Mouse (Mus musculus) thymus, postnatal 0 days (tissue): Measurements from ENCODE around the gene Stard3. TPM values are rescaled to one million over a fixed set of nuclear protein-coding genes. Genes with fewer than 3 reads are reported as not detected.

ENCODE experiments used
- DNase-seq: peaks from one replicate; pipeline ENCODE4 v3.0.0-alpha.2; 2015; ENCODE audit warnings: low spot score
- polyA plus RNA-seq: library from polyadenylated mRNA; unstranded; fragments of >200 nt; fragmentation: Nextera tagmentation; extraction: Ambion mirVana; gene quantifications from 2 replicates; pipeline ENCODE4 v1.2.1, GENCODE M21; 2015

Stard3 gene
- polyA plus RNA-seq, 1 experiment from 2014 or later = 51.8 TPM

DNA sequence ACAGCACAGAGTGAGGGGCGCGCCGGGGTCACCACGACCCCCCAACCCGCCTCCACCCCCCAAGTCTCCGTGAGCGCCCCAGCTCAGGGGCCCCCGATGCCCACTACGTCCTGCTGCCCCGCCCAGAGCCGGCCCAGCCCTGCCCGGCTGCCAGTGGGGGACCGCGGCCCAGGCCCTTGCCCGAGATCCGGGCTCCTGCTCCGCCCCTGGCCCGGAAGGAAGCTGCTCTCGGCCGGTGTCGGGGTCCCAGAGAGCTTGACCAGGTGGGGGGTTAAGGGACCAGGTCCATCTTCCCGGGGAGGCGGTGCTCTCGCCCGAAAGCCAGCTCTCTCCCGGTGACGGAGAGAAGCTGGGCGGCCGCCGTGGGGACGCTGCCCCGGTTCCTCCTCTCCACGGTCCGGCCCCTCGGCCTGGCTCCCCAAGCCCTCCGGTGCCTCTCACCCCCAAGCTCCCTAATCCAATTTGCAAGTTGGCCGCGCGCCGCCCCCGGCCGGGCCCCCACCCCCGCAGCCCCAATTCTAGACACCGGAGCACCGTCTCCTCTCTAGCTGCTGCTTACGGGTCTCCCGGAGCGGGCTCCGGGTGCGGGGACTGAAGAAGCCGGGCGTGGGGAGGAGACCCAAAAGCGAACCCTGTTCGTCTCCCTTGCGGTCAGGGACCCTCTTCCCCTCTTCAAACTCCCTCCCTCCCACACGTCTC lies 29.6 kb upstream of the Stard3 start:
- no peak for DNase-seq

GRCm38 (mm10) chr11:98329081-98329959 lies 28.8 kb upstream of the Stard3 start, which contains the start of gene Neurod2:
Neurod2 (minus strand) TSS chr11:98329648.
- DNase-seq = no peak

DNA sequence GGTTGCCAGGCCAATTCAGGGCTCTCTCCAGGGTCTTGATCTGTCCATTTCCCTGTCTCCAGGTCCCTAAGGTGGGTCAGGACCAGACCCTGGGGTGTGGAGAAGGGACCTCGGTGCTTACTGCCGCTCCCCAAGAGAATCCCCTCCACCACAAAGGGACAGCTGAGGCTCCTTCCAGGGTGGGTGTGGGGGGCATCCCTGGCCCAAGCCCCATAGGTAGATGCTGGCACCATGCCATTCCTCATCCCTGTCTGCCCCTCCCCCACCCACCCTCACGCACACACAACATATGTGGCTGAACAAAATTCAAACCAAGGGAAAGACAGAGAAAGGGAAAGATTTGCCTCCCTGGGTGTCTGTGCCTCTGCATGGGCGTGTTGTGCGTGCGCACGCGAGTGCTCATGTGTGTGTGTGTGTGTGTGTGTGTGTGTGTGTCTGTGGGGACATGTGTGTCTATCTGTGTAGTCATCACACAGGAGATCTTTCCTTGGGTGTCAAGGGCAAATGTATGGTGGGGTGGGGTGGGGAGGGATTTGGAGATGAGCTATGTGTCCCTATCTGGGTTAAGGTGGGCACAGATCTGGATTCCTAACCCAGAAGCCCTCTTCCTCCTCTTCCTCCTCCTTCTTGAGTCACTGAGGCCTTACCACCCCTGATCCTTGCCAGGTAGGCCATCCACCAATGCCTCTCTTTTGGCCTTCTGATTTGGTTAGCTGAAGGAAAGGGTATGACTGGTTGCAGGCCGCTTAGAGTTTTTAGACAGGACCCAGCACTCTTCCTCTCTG lies 28.0 kb upstream of the Stard3 start:
- DNase-seq = no peak

DNA sequence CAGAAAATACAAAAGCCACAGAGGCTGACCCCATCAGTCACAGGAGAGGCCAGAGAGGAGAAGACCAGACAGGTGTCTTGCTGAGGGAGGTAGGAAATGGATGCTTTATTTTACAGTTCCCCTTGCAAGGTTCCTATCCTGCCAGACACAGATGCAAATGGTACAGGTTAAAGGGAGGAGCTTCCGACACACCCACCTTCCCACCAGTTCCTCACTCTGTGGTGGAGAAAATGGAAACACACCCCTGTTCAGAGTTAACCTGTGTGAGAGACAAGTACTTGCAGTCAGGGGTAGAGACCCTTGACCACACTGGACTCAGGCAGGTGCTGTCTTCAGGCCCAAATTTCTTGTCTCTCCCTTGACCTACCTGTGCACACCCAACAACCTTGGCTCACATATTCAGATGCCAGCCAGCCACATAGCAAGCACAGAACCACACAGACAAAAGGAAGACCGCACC lies 27.4 kb upstream of the Stard3 start:
- no peak for DNase-seq

DNA sequence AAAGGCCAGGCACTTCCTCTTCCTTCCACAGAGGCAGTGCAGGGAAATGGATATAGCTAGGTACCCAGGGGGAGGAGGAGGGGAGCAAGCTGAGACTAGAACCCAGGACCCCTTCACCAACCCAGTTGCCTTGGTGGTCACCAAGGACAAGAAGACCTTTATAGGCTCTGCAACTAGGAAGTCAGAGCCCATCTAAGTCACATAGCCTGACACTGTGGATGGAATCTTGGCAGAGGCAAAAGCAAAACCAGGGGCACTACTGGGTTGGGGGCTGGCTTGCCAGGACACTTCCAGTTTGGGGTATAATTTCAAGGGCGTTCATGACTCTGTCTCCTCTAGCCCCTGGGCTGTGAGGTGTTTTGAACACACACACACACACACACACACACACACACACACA lies 26.8 kb upstream of the Stard3 start:
- no peak for DNase-seq

- no peak for DNase-seq
Observed at GRCm38 (mm10) chr11:98332186-98332585, 26.0 kb upstream of the Stard3 start.

DNA sequence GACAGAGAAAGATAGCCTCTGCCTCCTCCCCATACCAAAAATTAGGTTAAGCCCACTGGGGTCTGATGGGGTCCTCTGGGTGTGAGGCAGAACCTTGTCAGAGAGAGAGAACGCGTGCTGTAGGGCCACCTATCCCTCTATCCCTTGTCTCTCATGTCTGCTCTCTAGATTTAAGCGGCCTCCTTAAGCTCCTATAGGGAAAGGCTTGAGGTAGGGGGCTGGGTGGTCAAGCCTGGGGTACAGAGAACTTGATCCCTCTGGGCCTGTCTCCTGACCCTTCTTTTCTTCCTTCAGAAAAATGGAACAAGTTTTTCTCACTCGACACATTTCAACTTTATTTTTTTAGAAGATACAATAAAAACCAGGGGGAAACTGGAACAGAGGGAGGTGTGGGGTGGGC lies 25.3 kb upstream of the Stard3 start:
- no peak for DNase-seq

GRCm38 (mm10) chr11:98333263-98333696 lies 24.9 kb upstream of the Stard3 start:
- DNase-seq = no peak

GRCm38 (mm10) chr11:98333981-98334741 lies 24.0 kb upstream of the Stard3 start:
- DNase-seq = no peak

GRCm38 (mm10) chr11:98335250-98335649 lies 22.9 kb upstream of the Stard3 start:
- DNase-seq = no peak

GRCm38 (mm10) chr11:98336245-98337107 lies 21.7 kb upstream of the Stard3 start:
- DNase-seq = no peak

DNA sequence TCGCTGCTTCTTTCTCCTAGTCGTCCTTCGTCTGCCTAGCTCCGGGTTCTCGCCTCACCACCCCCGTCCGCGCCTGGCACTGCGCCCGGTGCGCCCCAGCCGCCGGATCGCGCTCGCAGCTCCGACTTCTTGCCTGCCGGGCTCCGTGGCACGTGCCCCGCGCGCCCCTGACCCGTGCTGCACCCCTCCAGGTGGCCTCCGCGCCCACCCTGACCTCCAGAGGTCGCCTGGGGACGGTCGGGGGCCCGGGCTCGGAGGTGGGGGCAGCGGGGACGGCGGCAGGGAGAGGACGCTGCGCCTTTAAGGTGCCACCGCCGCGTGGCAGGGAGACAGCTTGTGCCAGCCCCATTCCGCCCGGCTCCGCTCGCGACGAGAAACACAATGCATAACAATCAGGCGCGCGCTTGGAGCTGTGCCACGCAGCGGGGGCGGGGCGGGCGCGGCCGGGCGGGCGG lies 19.6 kb upstream of the Stard3 start:
- DNase-seq = no peak

- no peak for DNase-seq
Observed at GRCm38 (mm10) chr11:98339071-98339501, 19.1 kb upstream of the Stard3 start.

- no peak for DNase-seq
Observed at GRCm38 (mm10) chr11:98339679-98340287, 18.4 kb upstream of the Stard3 start.

DNA sequence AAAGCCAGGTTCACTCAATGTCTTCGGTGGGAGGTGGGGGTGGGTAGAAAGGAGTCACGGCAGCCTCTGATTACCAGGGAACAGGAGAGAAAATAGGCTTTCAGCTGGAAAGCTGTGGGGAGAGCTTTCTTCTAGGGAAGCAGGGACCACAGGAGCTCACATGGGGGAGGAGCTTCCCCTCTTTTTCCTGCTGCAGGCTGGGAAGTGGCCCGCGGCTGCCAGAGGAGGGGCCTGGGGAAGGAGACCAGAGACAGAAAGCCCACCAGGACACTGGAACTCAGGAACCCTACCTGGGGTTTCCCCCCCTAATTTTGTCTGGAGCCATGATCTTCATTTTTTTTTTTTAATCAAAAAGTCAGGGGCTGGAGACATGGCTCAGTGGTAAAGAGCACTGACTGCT lies 17.6 kb upstream of the Stard3 start:
- DNase-seq = no peak

DNA sequence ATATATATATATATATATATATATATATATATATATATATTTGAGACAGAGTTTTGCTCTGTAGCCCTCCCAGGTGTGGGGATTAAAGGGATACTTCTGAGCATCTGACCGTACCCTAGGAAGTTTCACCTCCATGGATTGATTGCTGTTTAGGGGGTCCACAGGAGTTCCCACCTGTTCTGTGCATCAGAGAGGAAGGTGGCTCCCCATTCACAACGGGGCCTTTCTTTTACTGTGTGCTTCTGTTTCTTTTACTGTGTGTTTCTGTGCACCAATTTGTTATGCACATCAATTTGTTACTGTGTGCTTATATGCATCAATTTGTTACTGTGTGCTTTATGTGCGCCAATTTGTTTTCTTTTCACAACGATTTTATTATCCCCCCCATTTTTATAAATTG lies 17.0 kb upstream of the Stard3 start:
- DNase-seq = no peak

GRCm38 (mm10) chr11:98342000-98342945 lies 15.9 kb upstream of the Stard3 start:
- peak; percentile 88 for DNase-seq

DNA sequence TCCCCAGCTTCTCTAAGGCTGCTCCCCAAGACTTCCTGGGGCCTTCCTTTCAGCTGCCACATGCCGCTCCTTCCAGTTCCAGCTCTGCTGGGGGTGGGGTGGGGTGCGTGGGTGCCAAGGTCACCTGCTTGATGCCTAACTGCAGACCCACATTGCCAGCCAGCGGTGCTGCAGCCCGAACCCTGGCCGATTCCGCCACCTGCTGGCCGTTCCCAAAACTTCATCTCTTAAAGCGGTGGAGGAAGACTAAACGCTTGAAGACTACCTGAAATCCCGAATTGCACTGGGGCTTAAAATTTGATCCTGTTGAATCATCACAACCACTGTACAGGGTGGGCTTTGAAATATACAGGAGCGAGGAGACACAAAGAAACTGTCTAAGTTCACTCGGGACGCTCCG lies 12.9 kb upstream of the Stard3 start:
- DNase-seq = peak; percentile 74
